Mouse (Mus musculus): ENCODE measurements around the gene Gm39566. TPM values are rescaled to one million over a fixed set of nuclear protein-coding genes. Genes with fewer than 3 reads are reported as not detected.
"Not testable (repeated sequence)": the region's sequence is repeated elsewhere in the genome, so short reads cannot be mapped to it uniquely, and the experiment has no call there.

The Gm39566 gene
- not detected for total RNA-seq (2021)
- long read RNA-seq, experiment 1 = 0 reads
- long read RNA-seq, experiment 2 = 0 reads

DNA sequence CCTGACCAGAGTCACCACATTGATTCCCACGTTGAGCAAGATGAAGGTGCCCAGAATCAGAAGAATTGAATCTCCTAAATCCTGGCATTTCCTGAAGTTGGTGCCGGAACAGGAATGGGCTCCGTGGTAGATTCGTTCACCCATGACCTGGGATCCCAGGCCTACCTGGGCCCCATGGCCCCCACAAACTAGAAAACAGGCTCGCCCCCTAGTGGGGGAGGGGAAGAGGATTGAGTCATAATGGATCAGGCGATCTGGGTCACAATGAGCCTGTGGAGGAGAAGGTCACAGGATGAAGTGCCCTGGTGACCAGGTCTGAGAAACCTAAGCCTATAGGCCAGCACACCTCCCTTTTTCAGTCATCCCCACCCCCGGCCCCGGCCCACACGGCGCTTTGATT is at the start of gene Gm39566:
Gene Gm39566, minus strand, starts transcription at position 144 of the 400 bp plus-strand sequence.
- no peak for DNase-seq
- intact Hi-C loops (cut with DNase I) = no loop called here

DNA sequence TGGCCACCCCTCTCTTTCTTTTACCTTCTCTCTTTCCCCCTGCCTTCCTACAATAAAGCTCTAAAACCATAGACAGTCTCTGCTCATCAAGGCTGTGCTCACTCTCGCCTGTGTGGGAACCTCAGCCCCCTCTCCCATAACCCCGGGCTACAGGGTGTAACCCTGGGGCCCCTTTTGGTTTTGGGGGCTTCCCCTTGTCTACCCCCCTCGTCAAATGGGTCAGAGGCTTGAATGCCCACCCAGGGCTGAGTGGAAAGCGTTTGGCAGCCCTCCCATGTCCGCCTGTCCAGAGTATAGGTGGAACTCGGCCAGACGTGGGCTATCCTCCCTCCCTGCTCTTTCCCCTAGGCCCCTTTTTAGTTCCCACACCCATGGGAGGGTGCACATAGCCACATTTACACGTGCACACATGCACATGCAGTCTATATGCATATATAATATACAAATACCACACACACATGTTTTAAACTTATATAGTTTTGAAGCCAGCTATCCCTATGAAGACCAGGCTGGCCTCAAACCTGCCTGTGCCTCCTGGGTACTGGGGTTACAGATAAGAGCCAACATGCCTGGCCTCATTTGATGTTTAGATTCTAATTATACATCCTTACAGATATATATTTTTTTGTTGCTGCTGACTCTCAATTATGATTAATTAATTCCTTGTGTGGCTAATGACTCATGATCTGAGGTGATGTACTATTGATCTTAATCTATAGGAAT is 49.2 kb upstream of the Gm39566 start:
- intact Hi-C loops (cut with DNase I) = no loop called here
- no peak for DNase-seq

DNA sequence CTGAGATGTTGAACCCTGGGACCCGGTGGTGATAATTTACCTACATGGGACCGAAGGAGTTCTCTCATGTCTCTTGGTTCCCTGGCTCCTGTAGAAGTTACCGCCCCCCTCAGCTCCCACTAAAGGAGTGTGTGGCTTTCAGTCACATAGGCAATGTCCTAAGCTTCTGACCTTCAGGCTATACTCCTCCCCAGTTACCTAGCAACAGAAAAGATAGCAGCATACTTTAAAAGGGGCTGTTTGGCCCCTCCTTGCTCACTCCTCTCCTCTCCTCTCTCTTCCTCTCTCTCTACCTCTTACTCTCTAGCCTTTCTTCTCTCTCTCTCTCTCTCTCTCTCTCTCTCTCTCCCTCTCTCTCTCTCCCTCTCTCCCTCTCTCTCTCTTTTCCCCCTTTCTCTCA is 48.6 kb upstream of the Gm39566 start:
- intact Hi-C loops (cut with DNase I); DNase-seq: not testable (repeated sequence)

DNA sequence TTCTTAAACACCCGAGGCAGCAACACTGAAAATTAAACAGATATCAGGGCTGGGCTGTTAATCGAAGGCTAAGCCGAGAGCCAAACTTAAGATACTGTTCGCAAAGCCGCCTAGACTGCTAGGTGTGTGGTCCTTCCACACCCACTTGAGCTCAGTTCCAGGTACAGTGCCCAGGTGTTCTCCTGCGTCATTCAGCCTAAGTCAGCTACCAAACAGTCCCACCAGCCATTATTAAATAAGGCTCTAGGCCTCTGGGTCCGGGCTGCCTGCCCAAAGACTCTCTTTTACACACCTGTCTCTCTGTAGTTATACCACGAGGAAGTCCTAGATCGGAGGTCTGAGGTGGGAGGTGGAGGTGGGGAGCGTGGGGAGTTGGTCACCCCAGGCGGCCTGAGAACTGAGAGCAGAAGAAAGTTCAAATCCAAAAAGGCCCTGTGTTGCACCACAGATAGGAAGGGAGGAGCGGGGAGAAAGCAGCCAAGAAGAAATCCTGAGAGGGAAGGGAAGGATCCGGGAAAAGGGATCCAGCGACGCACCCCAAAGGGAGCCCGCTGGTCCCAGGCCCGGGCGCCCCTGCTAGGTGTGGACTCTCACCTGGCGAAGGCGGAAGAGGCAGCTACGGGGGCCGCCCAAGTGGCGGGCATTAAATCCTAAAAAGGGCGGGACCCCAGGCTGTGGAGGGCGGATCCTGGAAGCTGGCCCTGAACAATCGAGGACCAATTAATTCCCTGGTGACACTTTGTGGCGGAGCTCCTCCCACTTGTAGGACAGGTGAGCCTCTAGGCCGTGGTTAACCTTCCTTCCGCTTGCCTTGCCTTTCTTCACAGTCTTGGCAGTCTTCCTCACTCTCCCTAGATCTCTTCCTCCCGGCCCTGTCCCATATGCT is 43.3 kb upstream of the Gm39566 start, which contains the start of gene Tnk1:
Gene Tnk1, minus strand, starts transcription at position 618 of the 886 bp plus-strand sequence.
- DNase-seq = no peak
- intact Hi-C loops (cut with DNase I) = no loop called here

DNA sequence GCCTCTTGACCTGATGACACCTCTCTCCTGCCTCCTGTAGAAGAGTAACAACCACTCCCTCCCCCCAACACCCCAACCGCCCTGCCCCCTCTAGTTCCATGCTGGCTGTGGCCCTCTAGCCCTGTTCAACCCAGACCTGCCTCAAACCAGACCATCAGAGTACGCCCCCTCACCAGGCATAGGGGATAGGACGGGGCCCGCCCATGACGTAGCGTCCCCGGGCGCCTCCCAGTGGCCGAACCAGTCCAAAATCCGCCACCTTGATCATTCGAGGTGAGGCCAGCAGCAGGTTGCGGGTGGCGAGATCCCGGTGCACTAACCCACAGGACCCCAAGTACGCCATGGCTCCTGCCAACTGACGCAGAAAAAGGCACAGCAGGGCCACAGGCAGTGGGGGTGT is 40.2 kb upstream of the Gm39566 start:
- peak in 1 of 2 experiments; percentile 20 for DNase-seq

DNA sequence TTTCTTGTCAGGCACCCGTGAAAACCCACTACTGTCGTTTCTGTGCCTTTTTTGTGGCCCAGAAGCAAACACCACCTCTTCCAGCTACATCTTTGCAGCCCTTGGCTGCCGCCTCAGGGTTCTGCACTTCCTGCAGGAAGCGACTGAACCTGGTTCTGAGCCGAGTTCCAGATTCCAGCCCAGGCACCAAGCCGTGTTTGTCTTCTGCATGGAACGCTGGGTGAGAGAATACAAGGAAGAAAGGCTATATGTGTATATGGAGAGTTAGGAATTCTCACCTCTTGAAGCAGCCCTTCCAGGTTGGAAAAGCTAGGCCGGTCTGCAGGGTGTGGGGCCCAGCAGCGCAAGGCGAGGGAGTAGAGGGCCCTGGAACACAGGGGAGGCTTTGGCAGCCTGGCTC is 39.6 kb upstream of the Gm39566 start:
- intact Hi-C loops (cut with DNase I) = no loop called here
- DNase-seq = no peak

More for the DNA sequence above, 40.2 kb upstream of the Gm39566 start:
- intact Hi-C loops (cut with DNase I) = no loop called here

DNA sequence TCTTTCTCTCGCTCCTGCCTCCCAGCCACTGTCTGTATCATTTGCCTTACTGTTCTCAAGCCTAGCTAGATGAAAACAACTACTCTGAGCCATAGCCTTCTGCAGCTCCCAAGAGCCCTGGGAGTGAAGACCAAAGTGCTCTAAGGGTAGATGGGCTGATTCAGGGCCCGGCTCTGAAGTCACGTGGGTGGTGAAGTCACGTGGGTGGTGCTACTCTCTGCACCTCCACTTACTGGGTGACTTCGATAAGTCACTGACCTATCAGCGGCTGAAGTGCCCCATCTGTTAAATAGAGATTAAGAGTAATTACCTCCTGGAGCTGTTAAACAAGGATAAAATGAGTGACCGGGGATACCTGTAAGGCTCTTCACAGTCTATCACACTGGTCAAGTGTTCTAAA is 38.9 kb upstream of the Gm39566 start:
- intact Hi-C loops (cut with DNase I) = no loop called here
- no peak for DNase-seq

DNA sequence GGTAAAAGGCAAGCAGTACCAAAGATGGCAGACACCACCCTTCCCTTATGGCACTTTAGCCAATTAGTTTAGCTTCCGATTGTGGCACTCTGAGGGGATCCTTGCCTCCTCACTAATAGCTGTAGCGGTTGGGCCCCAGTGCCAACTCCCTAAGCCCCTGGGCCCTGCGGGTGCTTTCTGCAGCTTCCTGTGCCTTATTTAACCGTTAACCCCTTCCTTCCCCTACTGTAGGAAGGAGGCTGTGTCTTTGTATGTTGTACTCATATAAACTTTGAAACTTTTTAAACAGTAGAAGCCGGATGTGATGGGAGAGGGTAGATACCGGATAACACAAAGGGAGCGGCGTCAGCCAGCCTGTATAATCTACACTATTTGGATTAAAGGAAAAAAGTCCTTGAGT is 35.7 kb upstream of the Gm39566 start:
- no peak for DNase-seq
- intact Hi-C loops (cut with DNase I) = no loop called here

DNA sequence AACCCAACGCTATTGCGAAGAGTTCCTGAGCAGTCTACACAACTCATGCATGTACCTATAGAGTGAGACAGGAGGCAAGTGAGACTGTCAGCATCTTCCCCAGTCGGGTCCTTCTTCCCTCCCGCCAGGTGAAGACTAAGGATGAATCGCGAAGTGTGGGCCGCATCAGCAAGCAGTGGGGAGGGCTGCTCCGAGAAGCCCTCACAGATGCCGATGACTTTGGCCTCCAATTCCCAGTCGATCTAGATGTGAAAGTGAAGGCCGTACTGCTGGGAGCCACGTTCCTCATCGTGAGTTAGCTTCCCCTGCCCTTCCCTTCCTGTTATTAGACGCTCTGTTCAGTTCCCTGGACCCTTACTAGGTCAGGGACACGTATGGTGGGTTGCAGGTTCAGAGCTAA is 34.8 kb upstream of the Gm39566 start:
- DNase-seq = no peak
- intact Hi-C loops (cut with DNase I) = no loop called here

DNA sequence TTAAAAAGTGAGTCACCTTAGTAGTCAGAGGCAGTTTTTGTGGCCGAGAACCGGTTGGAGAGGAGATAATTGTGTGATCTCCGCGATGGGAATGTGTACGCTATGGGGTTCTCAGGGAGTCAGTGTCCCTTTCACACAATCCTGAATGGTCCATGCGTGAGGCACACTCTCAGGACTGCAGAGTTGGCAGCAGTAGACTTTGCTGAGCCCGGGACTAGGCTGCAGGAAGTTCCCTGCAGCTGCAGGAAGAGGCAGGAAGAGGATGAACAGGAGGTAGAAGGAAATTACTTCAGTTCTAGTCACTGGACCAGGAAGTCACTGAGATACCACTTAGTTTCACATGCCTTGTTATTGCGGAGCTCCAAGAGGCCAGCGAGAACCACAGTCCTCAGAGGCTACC is 34.0 kb upstream of the Gm39566 start:
- DNase-seq = no peak
- intact Hi-C loops (cut with DNase I) = no loop called here

DNA sequence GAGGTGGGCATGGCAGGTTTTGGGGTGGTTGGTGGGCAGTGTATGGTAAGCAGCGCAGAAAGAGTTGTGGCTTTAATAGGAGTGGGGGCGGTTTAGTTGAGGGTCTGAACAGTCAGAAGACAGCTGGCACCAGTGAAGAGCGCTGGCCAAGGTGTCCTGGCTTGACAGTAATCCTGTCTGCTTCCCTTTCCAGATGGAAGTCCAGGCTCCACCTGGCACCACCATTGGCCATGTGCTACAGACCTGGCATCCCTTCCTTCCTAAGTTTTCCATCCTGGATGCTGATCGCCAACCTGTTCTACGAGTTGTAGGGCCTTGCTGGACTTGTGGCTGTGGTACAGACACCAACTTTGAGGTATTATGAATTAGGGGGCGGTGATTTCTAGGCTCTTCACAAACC is 32.9 kb upstream of the Gm39566 start:
- DNase-seq = no peak
- intact Hi-C loops (cut with DNase I) = no loop called here

DNA sequence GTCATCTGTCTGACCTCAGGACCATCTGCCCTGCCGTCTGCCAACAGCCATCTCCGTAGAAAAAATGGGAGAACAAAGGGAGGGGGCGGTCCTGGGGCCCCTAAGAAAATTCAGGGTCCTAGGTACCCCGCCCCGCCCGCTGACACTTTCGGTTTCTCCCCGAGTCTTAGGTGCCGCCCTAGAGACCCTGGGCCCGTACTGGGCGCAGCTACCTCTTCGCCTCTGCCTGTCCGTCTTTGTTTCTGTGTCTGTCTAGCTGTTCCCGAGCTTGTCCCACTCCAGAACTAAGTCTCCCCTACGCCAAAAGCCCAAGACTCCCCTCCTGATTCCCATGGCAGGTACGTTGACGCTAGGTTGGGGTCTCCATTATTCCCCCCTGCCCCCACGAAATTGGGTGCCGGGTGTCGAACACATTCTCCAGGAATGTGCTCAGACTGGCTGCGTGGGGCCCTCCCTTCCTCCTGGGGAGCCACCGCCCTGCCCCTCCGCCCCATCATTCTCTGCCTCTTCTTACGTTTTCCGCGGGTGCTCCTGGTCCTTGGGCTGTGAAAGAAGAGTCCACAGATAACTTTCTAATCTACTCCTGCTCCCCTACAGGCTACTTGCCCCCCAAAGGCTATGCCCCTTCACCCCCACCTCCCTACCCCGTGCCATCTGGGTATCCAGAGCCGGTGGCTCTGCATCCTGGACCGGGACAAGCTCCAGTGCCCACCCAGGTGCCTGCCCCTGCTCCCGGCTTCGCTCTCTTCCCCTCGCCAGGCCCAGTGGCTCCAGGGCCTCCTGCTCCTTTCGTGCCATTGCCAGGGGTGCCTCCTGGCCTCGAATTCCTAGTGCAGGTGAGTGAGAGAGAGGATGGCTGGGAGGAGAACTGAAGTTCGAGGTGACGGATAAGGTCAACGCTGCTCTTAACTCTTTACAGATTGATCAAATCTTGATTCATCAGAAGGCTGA is 31.9 kb upstream of the Gm39566 start:
- no peak for DNase-seq
- intact Hi-C loops (cut with DNase I) = no loop called here

DNA sequence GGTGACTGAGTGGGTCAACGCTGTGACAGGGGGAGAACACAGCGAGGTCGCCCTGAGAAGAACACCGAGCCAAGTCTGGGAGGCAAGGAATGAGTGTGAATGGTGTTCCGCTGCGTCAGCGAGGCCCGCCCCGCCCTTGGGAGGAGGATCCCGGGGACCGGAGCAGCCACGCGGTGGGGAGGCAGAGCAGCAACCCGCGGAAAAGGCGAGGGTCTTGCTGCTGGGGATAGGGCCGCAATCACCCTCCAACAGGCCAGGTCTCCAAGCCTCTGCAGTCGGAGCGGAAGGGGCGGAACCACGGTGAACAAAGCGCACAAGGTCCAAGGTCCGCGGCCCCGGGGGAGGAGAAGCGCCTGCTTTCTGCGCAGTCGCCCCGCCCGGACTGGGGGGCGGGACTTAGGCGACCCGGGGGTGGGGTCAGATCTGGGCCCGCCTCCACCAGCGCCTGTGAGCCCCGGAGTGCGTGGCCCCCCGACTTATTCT is 31.1 kb upstream of the Gm39566 start, which contains the start of gene Plscr3:
Gene Plscr3, plus strand, starts transcription at position 179 of the 483 bp plus-strand sequence.
- peak; percentile 87 to 92 for DNase-seq
- intact Hi-C loops (cut with DNase I) = no loop called here

DNA sequence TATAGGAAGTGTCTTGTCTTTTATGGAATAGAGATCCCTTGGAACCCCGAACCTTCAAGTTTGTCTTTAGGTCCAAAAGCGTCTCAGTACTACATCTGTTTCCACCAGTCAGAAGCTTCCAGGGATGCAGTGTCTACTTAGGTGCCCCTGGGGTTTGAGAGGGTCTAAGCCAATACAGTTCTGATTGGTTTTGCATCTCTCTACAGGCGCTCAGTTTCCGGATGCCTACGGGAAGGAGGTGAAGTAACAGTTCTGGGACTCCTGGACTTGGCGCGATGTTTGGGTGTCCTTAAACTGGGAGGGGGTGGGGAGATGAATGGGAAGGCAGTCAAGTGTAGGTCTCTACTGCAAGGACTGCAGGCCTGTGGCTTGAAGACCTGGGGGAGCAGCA is 23.6 kb upstream of the Gm39566 start:
- no peak for DNase-seq
- intact Hi-C loops (cut with DNase I) = loop anchor here (5.0 kb wide), 1 partner anchor 36 kb away; the partner anchor contains the start of gene Fgf11

DNA sequence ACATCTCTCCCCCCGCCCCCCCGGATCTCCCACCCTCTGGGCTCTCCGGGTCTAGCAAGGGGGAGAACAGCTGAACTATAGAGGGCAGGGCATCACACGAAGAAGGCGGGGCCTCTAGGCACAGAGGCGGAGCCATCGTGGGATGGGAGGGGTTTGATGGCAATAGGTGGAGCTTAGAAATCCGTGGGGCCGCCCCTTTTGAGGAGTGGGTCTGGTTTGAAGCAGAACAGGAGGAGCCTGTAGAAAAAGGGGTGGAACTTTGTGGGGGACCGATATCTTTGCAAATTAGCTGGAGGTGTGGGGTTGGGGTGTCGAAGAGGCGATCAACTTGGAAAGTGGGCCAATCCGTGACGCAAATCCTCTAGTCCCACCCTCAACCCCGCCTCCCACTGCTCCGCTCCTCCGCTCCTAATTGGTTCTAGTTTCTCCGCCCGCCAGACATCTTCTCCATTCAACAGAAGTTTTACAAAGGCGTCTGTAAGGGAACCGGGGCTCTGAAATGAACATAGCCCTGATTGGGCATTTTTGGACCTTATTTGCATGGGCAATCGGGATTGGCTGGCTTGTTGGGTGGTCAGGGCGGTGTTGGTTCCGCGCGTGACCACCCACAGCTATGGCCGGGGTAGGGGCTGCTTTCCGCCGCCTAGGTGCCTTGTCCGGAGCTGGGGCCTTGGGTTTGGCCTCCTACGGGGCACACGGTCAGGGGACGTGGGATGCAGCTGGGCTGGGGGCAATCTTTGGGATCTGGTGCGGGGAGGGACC is 23.0 kb upstream of the Gm39566 start, which contains the start of gene Tmem256:
Gene Tmem256, plus strand, starts transcription at position 563 of the 762 bp plus-strand sequence.
- DNase-seq = peak; percentile 90 to 96
- intact Hi-C loops (cut with DNase I) = loop anchor here (5.0 kb wide), 1 partner anchor 36 kb away; the partner anchor contains the start of gene Fgf11

DNA sequence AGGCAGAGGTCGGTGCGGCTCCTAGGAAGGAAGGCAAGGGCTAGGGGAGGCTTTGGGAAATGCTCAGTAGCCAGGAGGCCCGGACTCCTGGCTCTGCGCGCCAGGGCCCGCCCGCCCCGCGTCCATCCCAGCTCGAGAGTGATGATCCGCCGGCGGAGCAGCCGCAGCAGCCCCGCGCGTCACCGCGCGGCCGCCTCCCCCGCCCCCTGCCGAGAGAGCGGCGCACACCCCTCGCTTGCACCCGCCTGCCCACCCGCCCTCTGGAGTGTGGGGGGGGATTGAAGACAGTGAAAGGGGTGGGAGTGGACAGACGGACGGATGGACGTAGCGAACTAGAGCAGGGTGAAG is 22.5 kb upstream of the Gm39566 start, which contains the start of gene Nlgn2:
Gene Nlgn2, minus strand, starts transcription at position 181 of the 348 bp plus-strand sequence.
- no peak for DNase-seq
- intact Hi-C loops (cut with DNase I) = loop anchor here (5.0 kb wide), 1 partner anchor 35 kb away; the partner anchor contains the start of gene Fgf11

DNA sequence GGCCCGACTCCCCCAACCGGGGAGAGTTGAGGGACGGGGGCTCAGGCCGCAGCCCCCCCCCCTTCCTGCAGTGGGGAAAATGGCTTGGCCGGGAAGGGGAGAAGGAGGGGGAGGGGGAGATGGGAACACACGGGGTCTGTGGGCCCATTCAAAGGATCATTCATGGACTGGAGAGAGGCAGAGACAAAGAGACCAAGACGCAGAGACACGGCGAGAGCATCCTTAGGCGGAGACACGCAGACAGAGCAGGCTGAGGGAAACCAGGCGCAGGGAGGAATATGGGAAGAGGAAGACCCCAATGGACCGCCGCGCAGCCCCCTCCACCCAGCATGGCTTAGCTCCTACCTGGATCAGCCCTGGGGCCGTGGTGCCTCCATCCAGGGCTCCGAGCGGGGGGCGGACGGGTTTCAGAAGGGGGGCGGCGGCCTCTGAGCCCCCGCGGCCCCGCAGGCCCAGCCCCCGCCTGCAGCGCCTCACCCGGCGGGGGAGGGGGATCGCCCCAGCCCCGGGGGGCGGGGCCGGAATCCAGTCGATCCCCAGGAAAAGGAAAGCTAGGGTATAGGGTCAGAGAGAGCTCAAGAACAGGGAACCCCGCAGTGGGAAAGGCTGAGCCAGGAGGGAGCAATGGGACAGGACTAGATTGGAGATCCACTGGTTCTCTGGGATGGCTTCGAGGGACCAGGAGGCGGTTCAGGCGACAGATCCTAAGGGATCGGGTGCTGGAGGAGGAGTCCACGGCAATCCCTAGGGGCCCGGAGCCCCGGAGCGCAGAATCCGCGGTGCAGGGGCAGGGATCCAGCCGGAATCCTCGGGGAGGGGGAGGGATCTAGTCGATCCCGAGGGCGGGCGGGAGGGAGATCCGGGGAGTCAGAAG is 21.8 kb upstream of the Gm39566 start:
- intact Hi-C loops (cut with DNase I) = loop anchor here (5.0 kb wide), 1 partner anchor 35 kb away; the partner anchor contains the start of gene Fgf11
- DNase-seq = peak; percentile 26 to 45

DNA sequence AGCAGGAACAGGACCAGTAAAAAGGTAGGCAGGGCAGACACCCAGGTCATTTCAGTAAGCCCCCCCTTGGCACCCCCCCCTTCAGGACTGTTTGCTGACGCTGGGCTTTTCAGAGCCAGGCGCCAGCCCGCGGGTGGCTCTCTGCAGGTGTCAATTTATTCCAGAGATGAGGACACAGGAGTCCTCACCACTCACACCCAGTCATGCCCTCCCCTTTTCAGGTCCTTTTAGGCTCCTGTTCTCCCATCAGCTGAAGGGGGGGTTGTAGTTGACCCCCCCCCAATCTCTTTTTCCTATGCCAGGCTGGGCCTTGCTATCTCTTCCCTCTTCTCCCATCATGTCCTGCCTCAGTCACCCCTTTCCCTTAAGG is 20.9 kb upstream of the Gm39566 start:
- no peak for DNase-seq
- intact Hi-C loops (cut with DNase I) = loop anchor here (5.0 kb wide), 1 partner anchor 34 kb away; the partner anchor contains the start of gene Fgf11

Data from gastrocnemius, postnatal 36 days (tissue).